Mouse (Mus musculus): ENCODE measurements around the gene Mrtfa. TPM values are rescaled to one million over a fixed set of nuclear protein-coding genes. Genes with fewer than 3 reads are reported as not detected.

Gene Mrtfa
- total and polyA plus RNA-seq, 3 experiments, result 27.3 to 39.6 (median 30.0) TPM

DNA sequence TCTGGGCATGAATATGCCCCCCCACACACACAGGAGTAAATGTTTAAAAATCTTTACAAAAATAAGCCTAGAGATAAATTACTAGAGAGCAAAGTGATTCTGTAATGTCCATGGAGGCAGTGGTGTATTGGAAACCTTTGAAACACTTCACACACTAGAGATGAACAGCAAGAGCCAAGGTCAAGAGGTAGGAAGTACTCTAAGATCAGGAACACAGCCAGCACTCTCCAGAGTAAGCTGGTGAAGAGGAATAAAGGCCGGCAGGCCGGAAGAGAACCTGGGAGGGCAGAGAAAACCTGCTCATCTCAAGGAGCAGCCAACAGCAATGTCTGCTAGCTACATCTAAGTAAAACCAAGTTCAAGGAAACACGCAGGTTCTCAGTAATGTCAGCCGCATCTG is 125.9 kb downstream of the Mrtfa start:
- no peak for DNase-seq

DNA sequence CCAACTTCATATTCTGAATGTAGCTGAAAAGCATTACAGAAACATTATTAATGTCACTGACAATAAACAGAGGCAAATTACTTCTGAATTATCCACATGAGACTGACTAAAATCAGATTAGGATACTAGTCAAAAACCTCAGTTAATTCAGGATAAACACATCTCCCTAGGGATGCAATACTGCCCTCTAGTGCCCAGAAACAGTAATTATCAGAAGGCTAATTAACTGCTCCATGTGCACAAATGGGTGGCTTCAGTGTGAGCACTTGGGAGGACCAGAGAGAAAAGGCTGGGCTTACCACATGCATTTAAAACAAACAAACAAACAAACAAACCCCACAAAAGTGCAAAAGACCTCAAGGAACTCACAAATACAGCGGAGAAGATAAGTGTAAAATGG is 126.4 kb downstream of the Mrtfa start:
- no peak for DNase-seq

DNA sequence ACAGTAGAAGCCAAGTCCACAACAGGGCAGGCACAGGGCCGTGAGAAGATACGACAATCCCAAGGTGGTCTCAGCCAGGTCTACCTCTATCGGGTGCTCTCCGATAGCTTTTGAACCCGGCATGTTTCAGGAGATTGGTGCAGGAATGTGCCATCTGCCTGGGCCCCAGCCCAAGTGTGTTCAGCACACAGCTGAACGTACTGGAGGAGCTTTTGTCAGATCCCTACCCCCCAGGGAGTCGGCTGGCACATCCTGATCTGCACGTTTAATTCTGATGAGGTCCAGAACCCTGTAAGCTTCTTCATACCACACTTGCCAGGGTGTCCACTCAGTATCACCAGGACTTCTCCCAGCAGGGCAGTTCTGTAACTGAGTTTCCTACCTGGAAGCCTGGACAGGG is 127.9 kb downstream of the Mrtfa start:
- DNase-seq, result no peak

DNA sequence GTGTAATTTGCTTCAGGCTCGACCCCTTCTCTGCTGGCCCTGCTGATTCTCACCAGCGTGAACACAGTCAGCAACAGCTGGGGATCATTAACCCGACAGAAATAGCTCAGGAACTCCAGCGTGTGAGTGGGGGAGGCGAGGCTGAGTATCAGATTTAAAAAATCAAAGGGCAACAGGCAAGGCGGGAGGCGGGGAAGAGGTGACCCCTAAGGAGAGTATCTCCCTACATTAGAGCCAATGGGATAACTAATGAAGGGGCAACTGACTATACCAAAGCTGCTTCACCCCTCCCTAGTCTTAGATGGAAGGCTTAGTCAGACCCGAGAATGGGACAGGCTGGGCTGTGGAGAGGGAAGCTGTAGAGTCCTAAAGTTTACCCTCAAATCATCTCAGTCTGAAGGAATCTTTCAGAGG is 128.4 kb downstream of the Mrtfa start:
- no peak for DNase-seq

DNA sequence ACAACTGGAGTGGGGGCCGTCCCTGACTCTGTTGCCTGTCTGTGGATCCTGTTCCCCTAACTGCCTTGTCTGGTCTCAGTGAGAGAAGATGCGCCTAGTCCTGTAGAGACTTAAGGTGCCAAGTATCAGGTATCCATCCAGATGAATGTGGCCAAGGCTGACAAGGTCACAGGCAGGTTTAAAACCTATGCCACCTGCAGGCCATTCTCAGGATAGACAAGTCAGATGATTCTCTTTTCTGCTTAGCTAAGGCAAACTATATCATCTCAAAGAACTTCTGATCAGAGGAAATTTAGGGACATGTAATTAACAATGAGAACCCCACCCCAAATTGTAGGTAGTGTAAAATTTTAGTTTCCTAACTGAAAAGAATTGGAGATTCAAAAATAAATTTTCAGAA is 129.6 kb downstream of the Mrtfa start:
- DNase-seq, result no peak

DNA sequence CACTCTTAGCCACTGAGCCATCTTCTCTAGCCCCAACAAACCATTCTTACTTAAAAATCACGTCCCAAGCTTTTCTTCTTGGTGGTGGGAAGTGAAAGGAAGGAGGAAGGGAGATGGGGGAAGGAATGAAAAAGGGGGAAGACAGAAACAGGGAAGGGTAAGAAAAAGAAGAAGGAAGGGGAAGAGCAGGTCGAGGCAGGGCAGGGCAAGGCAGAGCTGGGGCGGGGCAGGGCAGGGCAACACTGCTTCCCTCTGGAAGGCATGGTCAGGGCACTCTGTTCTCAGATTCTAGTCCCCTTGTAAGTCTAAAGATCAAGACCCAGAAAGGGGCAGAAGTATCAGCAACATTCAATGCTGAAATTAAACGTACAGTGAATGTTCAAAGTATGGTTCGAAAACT is 132.8 kb downstream of the Mrtfa start:
- DNase-seq, result no peak

DNA sequence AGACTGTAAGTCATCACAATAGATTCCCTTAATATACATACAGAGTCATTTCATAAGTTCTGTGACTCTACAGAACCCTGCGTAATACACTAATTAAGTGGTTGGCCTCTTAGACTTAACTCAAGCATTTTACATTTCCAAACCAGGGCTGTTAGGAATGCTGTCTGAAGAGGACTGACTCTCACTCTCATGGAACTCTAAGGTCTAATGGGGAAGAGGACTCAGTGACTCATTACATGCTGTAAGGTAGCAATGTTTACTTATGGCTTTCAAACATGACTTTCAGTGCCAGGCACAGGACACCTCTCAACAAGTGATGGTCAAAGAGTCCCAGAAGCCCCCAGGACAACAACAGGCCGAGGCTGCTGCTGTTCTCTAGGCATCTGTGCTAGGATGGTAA is 135.1 kb downstream of the Mrtfa start:
- no peak for DNase-seq

DNA sequence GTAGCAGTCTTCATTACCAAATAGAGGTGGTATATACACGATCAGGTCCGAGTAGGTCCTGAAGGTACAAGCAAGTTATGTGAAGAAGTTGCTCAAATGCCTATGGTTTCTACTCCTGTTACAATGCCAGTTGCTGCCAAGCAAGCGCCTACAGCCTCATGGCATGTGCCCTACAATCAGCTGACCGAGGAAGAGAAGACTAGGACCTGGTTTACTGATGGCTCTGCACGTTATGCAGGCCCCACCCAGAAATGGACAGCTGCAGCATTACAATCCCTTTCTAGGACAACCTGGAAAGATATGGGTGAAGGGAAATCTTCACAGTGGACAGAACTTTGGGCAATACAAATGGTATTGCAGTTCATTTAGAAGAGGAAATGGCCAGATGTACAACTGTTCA is 138.1 kb downstream of the Mrtfa start:
- no peak for DNase-seq

DNA sequence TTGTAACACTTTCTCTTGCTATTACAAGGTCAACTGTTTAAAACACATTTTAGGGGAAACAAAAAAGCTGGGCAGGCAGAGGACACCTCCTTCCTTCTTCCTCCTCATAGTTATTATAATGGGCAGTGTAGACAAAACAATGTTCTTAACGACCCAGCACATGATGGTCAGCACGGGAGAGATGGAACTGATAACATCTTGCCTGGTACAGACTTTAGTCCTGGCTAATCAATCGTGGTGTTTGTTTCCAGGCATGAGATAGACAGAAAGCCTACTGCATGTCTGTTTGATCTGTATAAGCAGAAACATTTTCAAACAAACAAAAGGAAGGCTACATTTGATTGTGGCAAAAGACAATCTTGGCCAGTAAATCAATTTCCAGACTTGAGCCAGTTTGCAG is 140.1 kb downstream of the Mrtfa start:
- DNase-seq, result no peak

DNA sequence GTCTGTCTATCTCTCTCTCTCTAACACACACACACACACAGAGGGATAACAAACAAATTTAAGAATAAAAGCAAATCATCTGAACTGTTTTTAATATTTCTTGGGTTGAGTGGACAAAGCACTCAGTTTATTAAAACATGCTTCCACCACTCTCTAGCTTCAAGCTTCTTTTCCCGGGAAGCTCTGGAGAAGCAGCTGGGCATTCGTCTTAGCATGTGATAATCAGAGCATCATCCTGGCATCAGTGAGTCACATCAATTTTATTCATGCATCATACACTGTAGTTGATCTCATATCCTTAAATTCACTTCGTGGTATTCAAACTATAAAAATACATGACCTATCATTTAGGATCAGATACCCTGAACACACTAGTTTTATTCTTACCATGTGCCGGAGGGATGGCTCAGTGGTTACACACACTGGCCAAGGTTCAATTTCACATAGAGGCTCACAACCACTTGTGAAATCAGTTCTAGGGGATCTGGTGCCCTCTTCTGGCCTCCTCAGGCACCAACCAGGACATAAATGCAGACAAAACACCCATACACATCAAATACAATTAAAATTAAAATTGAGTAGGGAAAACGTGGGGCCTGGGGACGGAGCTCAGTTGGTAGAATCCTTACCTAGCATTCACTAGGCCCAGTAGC is 141.0 kb downstream of the Mrtfa start:
- peak; percentile 24 for DNase-seq

DNA sequence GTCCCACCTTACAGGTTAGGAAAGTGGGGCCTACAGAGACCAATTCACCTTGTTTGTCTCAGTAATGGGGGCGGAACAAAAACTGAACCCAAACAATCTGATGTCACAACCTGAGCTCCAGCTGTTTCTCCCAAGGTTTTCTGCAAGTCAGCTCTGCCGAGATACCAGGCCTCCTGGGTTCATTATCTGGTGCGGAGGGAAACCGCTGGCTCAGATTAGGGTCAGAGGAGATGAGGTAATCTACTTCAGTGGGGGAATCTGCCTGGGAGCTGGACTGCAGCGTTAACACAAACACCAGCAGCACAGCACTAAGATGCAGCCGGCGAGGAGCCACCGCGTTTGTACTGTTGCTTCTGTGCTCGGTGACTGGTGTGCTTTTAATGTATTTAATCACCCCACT is 143.1 kb downstream of the Mrtfa start:
- no peak for DNase-seq

DNA sequence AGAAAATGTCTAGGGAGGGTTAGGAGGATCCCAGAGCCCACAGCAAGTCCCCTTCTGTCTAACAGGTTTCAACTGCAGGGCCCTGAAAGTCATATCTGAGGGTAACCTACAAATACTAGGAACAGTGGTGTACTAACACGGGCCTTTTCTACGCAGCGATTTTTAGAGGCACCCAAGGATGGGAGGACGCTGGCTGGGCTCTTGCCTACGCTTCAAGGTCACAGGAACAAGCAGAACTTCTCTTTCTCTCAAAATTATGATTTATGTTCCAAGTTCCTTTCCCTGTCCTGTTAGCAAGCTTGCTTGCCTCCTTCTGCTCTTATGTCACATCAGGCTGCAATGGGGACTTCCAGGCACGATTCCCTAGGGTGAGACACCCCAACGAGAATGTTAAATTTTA is 144.5 kb downstream of the Mrtfa start:
- no peak for DNase-seq

DNA sequence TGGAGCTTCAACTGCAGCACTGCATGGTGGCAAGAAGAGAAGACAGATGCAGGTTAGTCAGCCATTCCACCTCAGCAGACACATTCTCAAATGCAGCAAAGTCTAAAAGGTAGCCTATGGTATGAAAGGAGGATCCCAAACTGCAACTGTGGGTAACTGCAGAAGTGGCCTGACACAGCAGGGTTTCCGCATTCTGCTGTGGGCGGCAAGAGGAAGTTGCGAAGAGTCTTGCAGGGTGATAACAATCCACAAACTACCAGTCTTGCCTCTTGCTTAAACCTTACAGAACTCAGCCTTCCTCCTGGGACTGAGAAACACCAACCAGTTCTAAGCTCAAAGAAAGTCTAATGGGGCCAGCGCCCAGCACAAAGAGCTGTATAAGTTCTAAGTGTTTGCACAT is 145.2 kb downstream of the Mrtfa start:
- no peak for DNase-seq

DNA sequence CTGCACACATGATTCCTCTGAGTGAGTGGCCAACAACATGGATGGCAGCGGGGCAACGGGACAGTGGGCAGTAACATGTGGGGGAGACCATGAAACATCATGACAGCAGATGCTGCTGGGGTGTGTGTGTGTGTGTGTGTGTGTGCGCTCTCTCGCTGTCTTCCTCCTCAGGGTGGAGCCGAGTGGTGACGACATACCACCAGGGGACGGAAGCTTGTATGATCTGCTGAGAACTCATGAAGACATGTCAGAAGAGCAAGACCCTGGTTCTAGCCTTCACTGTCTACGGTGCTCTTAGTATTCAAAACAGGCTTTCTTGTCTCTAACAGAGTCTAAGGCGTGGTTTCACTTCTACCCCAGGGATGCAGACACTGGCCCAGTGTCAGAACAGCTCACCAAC is 146.1 kb downstream of the Mrtfa start:
- no peak for DNase-seq

DNA sequence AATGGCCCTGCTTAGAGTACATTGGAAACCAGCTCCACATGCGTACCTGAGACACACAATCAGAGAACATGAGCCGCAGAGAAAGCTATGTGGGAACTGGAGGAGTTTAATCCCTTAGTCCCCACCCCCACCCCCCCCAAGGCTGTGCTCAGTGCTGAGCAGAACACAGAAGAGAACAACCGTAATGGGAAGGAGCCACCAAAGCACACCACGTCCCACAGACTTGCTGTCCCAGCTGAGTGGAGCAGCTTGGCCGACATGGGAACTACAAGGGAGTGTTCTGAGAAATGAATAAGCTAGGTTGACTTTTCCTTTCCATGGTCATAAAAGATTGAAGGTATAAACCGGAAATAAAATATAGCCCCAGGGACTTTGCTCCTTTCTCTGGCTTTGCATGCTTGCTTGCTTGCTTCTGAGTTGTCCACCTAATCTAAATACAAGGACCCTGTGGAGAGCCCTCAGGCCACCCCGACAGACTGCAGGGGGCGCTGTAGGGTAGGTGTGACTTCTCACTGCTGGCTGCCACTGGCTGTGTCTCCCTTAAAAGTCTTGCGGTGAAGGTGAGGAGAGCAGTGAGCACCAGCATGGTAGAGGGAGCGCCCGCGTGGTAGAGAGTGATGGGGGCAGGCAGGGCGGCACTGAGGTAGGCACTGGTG is 148.2 kb downstream of the Mrtfa start:
- DNase-seq, result no peak

DNA sequence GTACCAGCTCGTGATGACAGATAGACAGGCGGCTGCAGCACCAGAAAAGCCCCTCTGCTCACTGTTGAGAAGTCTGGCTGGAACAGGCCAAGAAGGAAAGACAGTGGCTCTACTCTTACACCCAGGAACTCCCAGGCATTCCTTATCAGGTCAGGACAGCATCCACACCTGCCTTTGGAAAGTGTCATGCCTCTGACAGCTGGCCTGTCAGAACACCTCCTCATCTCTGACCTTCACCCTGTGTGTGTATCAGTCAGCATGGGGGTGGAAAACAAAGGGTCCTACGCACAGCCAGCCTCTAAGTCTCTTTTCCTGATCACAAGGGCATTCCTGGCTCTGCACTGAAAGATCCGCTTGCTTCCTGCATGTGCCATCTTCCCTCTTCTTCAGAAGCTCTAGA is 148.8 kb downstream of the Mrtfa start:
- DNase-seq, result no peak

DNA sequence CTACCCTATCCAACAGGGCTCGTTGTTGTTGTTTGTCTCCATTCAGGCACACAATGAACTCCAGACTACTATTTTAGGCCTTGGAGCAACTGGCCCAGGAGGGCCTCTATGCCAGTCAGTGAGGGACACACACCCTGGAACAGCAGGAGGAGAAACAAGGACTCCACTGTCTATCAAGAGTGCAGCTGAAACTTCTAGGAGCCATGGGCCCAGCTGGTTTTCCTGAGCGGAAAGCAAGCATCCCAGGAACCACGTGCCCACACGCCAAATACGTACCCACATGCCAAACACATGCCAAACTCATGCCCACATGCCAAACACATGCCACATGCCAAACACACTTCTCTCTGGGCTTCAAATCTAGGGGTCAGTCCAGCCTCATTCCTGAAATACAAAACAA is 152.1 kb downstream of the Mrtfa start:
- no peak for DNase-seq

DNA sequence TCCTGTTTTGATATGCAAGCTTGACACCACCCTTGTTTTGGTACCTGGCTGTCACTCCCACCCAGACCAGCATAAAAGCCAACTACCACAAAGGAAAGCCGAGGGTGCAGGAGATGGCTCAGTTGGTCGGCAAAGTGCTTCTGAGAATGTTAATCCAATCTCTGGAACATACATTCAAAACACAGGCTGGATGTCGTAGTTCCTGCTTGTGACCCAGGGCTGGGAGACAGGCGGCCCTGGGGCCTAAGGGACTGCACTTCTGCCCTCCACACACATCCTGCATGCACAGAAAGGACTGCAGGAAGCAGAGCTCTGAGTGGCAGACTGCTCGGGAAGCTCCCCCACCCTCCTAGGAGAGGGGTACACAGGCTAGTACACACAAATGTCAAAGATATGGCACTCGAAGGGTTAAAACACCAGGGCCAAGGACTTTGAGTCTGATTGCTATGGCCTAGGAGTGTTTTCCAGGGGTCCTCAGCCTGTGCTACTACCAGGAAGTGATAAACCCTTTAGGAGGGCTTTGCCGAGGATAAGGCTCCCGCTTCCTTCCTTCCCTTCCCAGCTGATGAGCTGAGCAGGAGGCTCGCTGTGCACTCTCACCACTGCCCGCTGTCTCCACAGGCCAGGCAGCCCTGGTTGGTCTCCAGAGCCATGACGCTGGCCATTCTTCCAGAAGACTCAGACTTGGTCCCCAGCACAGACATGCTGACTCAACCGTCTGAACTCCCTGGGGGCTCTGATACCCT is 155.0 kb downstream of the Mrtfa start:
- DNase-seq, result no peak

DNA sequence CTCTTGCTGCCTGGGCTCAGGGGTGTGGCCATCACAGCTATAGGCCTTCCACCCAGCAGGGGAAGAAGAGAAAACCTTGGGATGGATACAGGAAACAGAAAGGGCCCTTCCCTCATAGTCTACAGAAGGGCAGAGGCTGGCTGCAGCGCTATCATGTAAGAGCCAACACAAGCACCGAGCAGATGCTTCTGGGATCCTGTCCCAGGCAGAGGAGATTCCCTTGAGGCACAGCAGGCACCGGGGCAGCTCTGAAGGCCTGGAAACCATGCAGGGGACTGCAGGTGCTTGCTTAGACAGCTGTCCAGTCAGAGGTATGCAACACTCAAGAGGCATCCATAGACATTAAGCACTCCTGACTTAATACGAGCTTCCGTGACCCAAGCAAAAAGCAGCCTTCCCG is 156.4 kb downstream of the Mrtfa start:
- no peak for DNase-seq

DNA sequence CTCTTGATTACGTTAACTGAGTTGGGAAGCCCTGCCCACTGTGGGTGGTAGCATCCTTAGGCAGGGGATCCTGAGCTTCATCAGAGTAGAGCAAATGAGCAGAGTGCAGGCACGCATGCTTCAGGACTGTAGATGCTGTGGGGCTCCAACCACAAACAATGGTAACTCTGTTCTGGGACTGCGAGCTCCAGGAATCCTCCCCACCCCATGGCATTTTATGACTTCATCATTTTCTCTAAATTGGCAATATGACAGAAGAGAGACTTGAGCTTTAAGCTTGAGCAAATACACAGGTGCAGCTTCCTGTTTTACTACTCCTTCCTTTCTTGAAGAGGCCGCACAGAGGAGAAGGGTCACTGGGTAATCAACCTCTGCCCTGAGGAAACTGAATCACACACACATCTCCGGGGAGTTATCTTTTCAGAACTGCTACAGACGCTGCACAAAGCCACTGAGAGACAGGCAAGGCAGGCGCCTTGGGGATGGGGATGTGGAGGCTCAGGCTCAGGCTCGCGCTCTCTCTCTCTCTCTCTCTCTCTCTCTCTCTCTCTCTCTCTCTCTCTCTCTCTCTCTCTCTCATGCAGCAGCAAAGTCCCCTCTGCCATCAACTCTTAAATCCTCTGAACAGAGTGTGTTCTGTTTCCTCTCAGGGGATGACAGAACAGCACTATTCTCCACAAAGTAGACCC is 157.5 kb downstream of the Mrtfa start:
- no peak for DNase-seq

DNA sequence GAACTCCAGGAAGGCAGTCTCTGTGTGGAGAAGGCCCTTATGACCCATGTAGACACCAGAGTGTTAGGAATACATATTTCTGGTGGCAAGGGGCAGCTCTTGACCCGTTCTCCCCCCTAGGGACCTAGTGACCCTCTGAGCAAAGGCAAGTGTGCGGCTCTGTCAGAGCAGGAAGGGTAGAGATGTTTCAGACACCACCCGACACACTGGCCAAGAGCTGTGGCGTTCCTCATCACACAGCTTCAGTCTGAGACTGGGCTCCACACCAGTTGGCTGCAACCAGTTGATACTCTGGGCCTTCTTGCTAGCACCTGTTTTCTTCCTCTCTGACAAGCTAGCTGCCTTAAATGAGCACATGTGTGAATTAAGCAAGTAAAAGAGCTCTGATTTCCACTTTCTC is 158.9 kb downstream of the Mrtfa start:
- no peak for DNase-seq

DNA sequence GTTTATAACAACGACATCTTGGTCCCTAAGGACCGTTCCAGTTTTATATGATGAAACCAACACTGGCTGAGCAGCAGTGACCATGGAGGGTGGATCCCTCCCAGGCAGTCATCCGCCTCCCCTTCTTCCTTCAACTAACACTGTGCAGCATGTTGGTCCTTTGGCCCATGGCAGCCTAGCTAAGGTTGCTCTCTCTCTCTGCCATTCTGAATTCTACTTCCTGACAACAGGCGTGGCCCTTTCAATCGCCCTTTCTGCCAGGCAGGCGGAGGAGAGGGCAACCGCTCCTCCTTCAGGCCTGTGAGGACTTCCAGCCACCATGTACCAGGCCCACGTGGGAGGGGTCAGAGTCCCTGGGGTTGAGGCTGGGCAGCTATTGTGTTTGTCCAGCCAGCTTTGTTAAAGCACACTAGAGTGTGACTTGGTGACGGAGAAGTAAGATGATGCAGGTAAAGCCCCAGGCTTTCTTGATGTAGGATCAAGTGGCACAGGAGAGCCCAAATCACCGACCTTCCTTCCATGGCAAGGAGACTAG is 159.6 kb downstream of the Mrtfa start:
- DNase-seq, result no peak
